Mouse (Mus musculus) cerebellum, adult 9-11 months (tissue): ENCODE data around the gene Rnf222.

ENCODE experiments used
- DNase-seq: peaks from one replicate; pipeline ENCODE4 v3.0.0; 2022

Gene Rnf222

GRCm38 (mm10) chr11:68890625-68891024 lies 2.3 kb downstream of the Rnf222 start:
- DNase-seq = no peak

GRCm38 (mm10) chr11:68891823-68892222 lies 3.5 kb downstream of the Rnf222 start:
- DNase-seq = no peak

GRCm38 (mm10) chr11:68892233-68892832 lies 4.0 kb downstream of the Rnf222 start:
- DNase-seq = no peak

GRCm38 (mm10) chr11:68893911-68894464 lies 5.6 kb downstream of the Rnf222 start:
- no peak for DNase-seq

- DNase-seq = no peak
Observed at GRCm38 (mm10) chr11:68896247-68896646, 7.9 kb downstream of the Rnf222 start.

- DNase-seq = peak; percentile 30
Observed at GRCm38 (mm10) chr11:68897120-68897519, 8.8 kb downstream of the Rnf222 start.

GRCm38 (mm10) chr11:68897838-68898237 lies 9.5 kb downstream of the Rnf222 start:
- DNase-seq = no peak

- DNase-seq = no peak
Observed at GRCm38 (mm10) chr11:68898790-68899189, 10.4 kb downstream of the Rnf222 start.

GRCm38 (mm10) chr11:68899815-68900214 lies 11.5 kb downstream of the Rnf222 start:
- DNase-seq = no peak

- DNase-seq = no peak
Observed at GRCm38 (mm10) chr11:68900519-68901350, 12.4 kb downstream of the Rnf222 start.

GRCm38 (mm10) chr11:68901351-68902046 lies 13.1 kb downstream of the Rnf222 start, which contains the start of gene Rpl26:
TSS of gene Rpl26 (plus strand) at chr11:68901583.
- peak; percentile 98 for DNase-seq

- DNase-seq = no peak
Observed at GRCm38 (mm10) chr11:68902047-68902364, 13.7 kb downstream of the Rnf222 start.

- DNase-seq = no peak
Observed at GRCm38 (mm10) chr11:68902367-68902766, 14.0 kb downstream of the Rnf222 start.

GRCm38 (mm10) chr11:68902823-68903222 lies 14.5 kb downstream of the Rnf222 start:
- no peak for DNase-seq

- no peak for DNase-seq
Observed at GRCm38 (mm10) chr11:68903775-68904174, 15.4 kb downstream of the Rnf222 start.

- DNase-seq = peak; percentile 65
Observed at GRCm38 (mm10) chr11:68904375-68905137, 16.2 kb downstream of the Rnf222 start.

- DNase-seq = no peak
Observed at GRCm38 (mm10) chr11:68905138-68905531, 16.8 kb downstream of the Rnf222 start.

GRCm38 (mm10) chr11:68905665-68906460 lies 17.5 kb downstream of the Rnf222 start:
- no peak for DNase-seq

GRCm38 (mm10) chr11:68906461-68906790 lies 18.1 kb downstream of the Rnf222 start:
- DNase-seq = no peak

- no peak for DNase-seq
Observed at GRCm38 (mm10) chr11:68907251-68907650, 18.9 kb downstream of the Rnf222 start.

- DNase-seq = no peak
Observed at GRCm38 (mm10) chr11:68908846-68909503, 20.6 kb downstream of the Rnf222 start.
